Mouse (Mus musculus): ENCODE measurements around the gene B3gnt2. TPM values are rescaled to one million over a fixed set of nuclear protein-coding genes. Genes with fewer than 3 reads are reported as not detected.

Gene B3gnt2
- polyA plus RNA-seq, 1 experiment from 2014 or later, result 12.7 TPM

GRCm38 (mm10) chr11:22828988-22829632 lies 31.7 kb downstream of the B3gnt2 start:
- H3K4me1 ChIP-seq (replicated peaks; ENCODE audit: control insufficient read depth, insufficient read depth, low read length), result 0 out of 2 replicates have a peak, but pooled peaks cover 2% of the 10 kb centered on the region
- no peak for ATAC-seq (ENCODE audit: low read depth)
- no peaks in the 10 kb centered on the region for H3K36me3 ChIP-seq (ENCODE audit: control insufficient read depth, insufficient read depth, low read length)
- WGBS, result 97% methylated on average over 15 of the region's 15 CpGs
- H3K4me3 ChIP-seq (ENCODE audit: low read length), result no peak overlapping the region
- H3K9ac ChIP-seq (ENCODE audit: low read length), result no peak overlapping the region
- H3K4me2 ChIP-seq (ENCODE audit: low read depth, low read length), result no peak overlapping the region
- no peaks in the 10 kb centered on the region for H3K27me3 ChIP-seq (ENCODE audit: control insufficient read depth, insufficient read depth, low read depth, low read length)
- H3K27ac ChIP-seq (ENCODE audit: low read length), result no peak overlapping the region
- no peaks in the 10 kb centered on the region for H3K9me3 ChIP-seq (ENCODE audit: control insufficient read depth, low read length)

- H3K9ac ChIP-seq (ENCODE audit: low read length), result no peak overlapping the region
- H3K4me1 ChIP-seq (replicated peaks; ENCODE audit: control insufficient read depth, insufficient read depth, low read length), result 0 out of 2 replicates have a peak, but pooled peaks cover 2% of the 10 kb centered on the region
- no peaks in the 10 kb centered on the region for H3K27me3 ChIP-seq (ENCODE audit: control insufficient read depth, insufficient read depth, low read depth, low read length)
- no peak for ATAC-seq (ENCODE audit: low read depth)
- H3K36me3 ChIP-seq (ENCODE audit: control insufficient read depth, insufficient read depth, low read length), result no peaks in the 10 kb centered on the region
- no peaks in the 10 kb centered on the region for H3K9me3 ChIP-seq (ENCODE audit: control insufficient read depth, low read length)
- H3K27ac ChIP-seq (ENCODE audit: low read length), result no peak overlapping the region
- 80% methylated on average over 4 of the region's 4 CpGs for WGBS
- no peak overlapping the region for H3K4me3 ChIP-seq (ENCODE audit: low read length)
- H3K4me2 ChIP-seq (ENCODE audit: low read depth, low read length), result no peak overlapping the region
Measured at GRCm38 (mm10) chr11:22827514-22828080, 33.2 kb downstream of the B3gnt2 start.

- Histone ChIP-seq H3K27ac (ENCODE audit: low read length) (no peak overlapping the region), H3K9me3 (ENCODE audit: control insufficient read depth, low read length) (no peaks in the 10 kb centered on the region), H3K4me2 (ENCODE audit: low read depth, low read length) (no peak overlapping the region), H3K27me3 (ENCODE audit: control insufficient read depth, insufficient read depth, low read depth, low read length) (no peaks in the 10 kb centered on the region), H3K4me3 (ENCODE audit: low read length) (no peak overlapping the region), H3K4me1 (replicated peaks; ENCODE audit: control insufficient read depth, insufficient read depth, low read length) (0 out of 2 replicates have a peak, but pooled peaks cover 2% of the 10 kb centered on the region), H3K9ac (ENCODE audit: low read length) (no peak overlapping the region), H3K36me3 (ENCODE audit: control insufficient read depth, insufficient read depth, low read length) (no peaks in the 10 kb centered on the region)
- WGBS, result 85% methylated on average over 6 of the region's 6 CpGs
- no peak for ATAC-seq (ENCODE audit: low read depth)
Measured at GRCm38 (mm10) chr11:22826665-22827064, 34.1 kb downstream of the B3gnt2 start.

- no peak overlapping the region for H3K4me3 ChIP-seq (ENCODE audit: low read length)
- WGBS, result 88% methylated on average over 14 of the region's 14 CpGs
- H3K36me3 ChIP-seq (ENCODE audit: control insufficient read depth, insufficient read depth, low read length), result no peaks in the 10 kb centered on the region
- H3K4me2 ChIP-seq (ENCODE audit: low read depth, low read length), result no peak overlapping the region
- no peaks in the 10 kb centered on the region for H3K27me3 ChIP-seq (ENCODE audit: control insufficient read depth, insufficient read depth, low read depth, low read length)
- no peak for ATAC-seq (ENCODE audit: low read depth)
- no peak overlapping the region for H3K27ac ChIP-seq (ENCODE audit: low read length)
- H3K4me1 ChIP-seq (replicated peaks; ENCODE audit: control insufficient read depth, insufficient read depth, low read length), result 0 out of 2 replicates have a peak, but pooled peaks cover 2% of the 10 kb centered on the region
- no peaks in the 10 kb centered on the region for H3K9me3 ChIP-seq (ENCODE audit: control insufficient read depth, low read length)
- H3K9ac ChIP-seq (ENCODE audit: low read length), result no peak overlapping the region
Measured at GRCm38 (mm10) chr11:22826051-22826450, 34.7 kb downstream of the B3gnt2 start.

- ATAC-seq (ENCODE audit: low read depth), result no peak
- Histone ChIP-seq H3K9me3 (ENCODE audit: control insufficient read depth, low read length) (no peaks in the 10 kb centered on the region), H3K4me2 (ENCODE audit: low read depth, low read length) (no peak overlapping the region), H3K27me3 (ENCODE audit: control insufficient read depth, insufficient read depth, low read depth, low read length) (no peaks in the 10 kb centered on the region), H3K9ac (ENCODE audit: low read length) (no peak overlapping the region), H3K27ac (ENCODE audit: low read length) (no peak overlapping the region), H3K36me3 (ENCODE audit: control insufficient read depth, insufficient read depth, low read length) (no peaks in the 10 kb centered on the region), H3K4me1 (replicated peaks; ENCODE audit: control insufficient read depth, insufficient read depth, low read length) (0 out of 2 replicates have a peak, but pooled peaks cover 2% of the 10 kb centered on the region), H3K4me3 (ENCODE audit: low read length) (no peak overlapping the region)
- 90% methylated on average over 1 of the region's 1 CpGs for WGBS
Measured at GRCm38 (mm10) chr11:22825548-22825947, 35.2 kb downstream of the B3gnt2 start.

GRCm38 (mm10) chr11:22824049-22824705 lies 36.6 kb downstream of the B3gnt2 start:
- no peak overlapping the region for H3K4me2 ChIP-seq (ENCODE audit: low read depth, low read length)
- H3K4me3 ChIP-seq (ENCODE audit: low read length), result no peak overlapping the region
- H3K9ac ChIP-seq (ENCODE audit: low read length), result no peak overlapping the region
- H3K27ac ChIP-seq (ENCODE audit: low read length), result no peak overlapping the region
- H3K36me3 ChIP-seq (ENCODE audit: control insufficient read depth, insufficient read depth, low read length), result no peaks in the 10 kb centered on the region
- no peaks in the 10 kb centered on the region for H3K27me3 ChIP-seq (ENCODE audit: control insufficient read depth, insufficient read depth, low read depth, low read length)
- 62% methylated on average over 9 of the region's 9 CpGs for WGBS
- no peak for ATAC-seq (ENCODE audit: low read depth)
- H3K4me1 ChIP-seq (replicated peaks; ENCODE audit: control insufficient read depth, insufficient read depth, low read length), result 0 out of 2 replicates have a peak, but pooled peaks cover 2% of the 10 kb centered on the region
- H3K9me3 ChIP-seq (ENCODE audit: control insufficient read depth, low read length), result no peaks in the 10 kb centered on the region

- Histone ChIP-seq H3K27ac (ENCODE audit: low read length) (no peak overlapping the region), H3K27me3 (ENCODE audit: control insufficient read depth, insufficient read depth, low read depth, low read length) (no peaks in the 10 kb centered on the region), H3K4me3 (ENCODE audit: low read length) (no peak overlapping the region), H3K9ac (ENCODE audit: low read length) (no peak overlapping the region), H3K4me2 (ENCODE audit: low read depth, low read length) (no peak overlapping the region), H3K9me3 (ENCODE audit: control insufficient read depth, low read length) (no peaks in the 10 kb centered on the region), H3K36me3 (ENCODE audit: control insufficient read depth, insufficient read depth, low read length) (no peaks in the 10 kb centered on the region), H3K4me1 (replicated peaks; ENCODE audit: control insufficient read depth, insufficient read depth, low read length) (0 out of 2 replicates have a peak, but pooled peaks cover 2% of the 10 kb centered on the region)
- ATAC-seq (ENCODE audit: low read depth), result no peak
- WGBS, result 69% methylated on average over 3 of the region's 3 CpGs
Measured at GRCm38 (mm10) chr11:22821243-22821642, 39.5 kb downstream of the B3gnt2 start.

- no peaks in the 10 kb centered on the region for H3K27me3 ChIP-seq (ENCODE audit: control insufficient read depth, insufficient read depth, low read depth, low read length)
- H3K9ac ChIP-seq (ENCODE audit: low read length), result no peak overlapping the region
- H3K27ac ChIP-seq (ENCODE audit: low read length), result no peak overlapping the region
- no peaks in the 10 kb centered on the region for H3K36me3 ChIP-seq (ENCODE audit: control insufficient read depth, insufficient read depth, low read length)
- no peak for ATAC-seq (ENCODE audit: low read depth)
- H3K9me3 ChIP-seq (ENCODE audit: control insufficient read depth, low read length), result no peaks in the 10 kb centered on the region
- no peak overlapping the region for H3K4me2 ChIP-seq (ENCODE audit: low read depth, low read length)
- no peak overlapping the region for H3K4me3 ChIP-seq (ENCODE audit: low read length)
- 60% methylated on average over 5 of the region's 5 CpGs for WGBS
- no peaks in the 10 kb centered on the region for H3K4me1 ChIP-seq (replicated peaks; ENCODE audit: control insufficient read depth, insufficient read depth, low read length)
Measured at GRCm38 (mm10) chr11:22818371-22818770, 42.4 kb downstream of the B3gnt2 start.

- H3K4me1 ChIP-seq (replicated peaks; ENCODE audit: control insufficient read depth, insufficient read depth, low read length), result no peaks in the 10 kb centered on the region
- no peaks in the 10 kb centered on the region for H3K27me3 ChIP-seq (ENCODE audit: control insufficient read depth, insufficient read depth, low read depth, low read length)
- no peak overlapping the region for H3K4me2 ChIP-seq (ENCODE audit: low read depth, low read length)
- no peak overlapping the region for H3K4me3 ChIP-seq (ENCODE audit: low read length)
- no peaks in the 10 kb centered on the region for H3K9me3 ChIP-seq (ENCODE audit: control insufficient read depth, low read length)
- 82% methylated on average over 7 of the region's 7 CpGs for WGBS
- no peak for ATAC-seq (ENCODE audit: low read depth)
- no peak overlapping the region for H3K9ac ChIP-seq (ENCODE audit: low read length)
- no peak overlapping the region for H3K27ac ChIP-seq (ENCODE audit: low read length)
- no peaks in the 10 kb centered on the region for H3K36me3 ChIP-seq (ENCODE audit: control insufficient read depth, insufficient read depth, low read length)
Measured at GRCm38 (mm10) chr11:22815877-22816276, 44.9 kb downstream of the B3gnt2 start.
